Mouse (Mus musculus) CD4-positive naive resting alpha-beta T cell, adult 76 days (primary cell): ENCODE data around the gene Gm29797. TPM values are rescaled to one million over a fixed set of nuclear protein-coding genes. Genes with fewer than 3 reads are reported as not detected.

Experiments used
- total RNA-seq: library from RNA; stranded (reverse); gene quantifications from one replicate; pipeline ENCODE4 v1.2.4, GENCODE M21; 2023

The Gm29797 gene
- total RNA-seq: not detected

GRCm38 (mm10) chr2:181656734-181657133 is at the start of gene Gm29797:
Gene Gm29797 (plus strand): TSS chr2:181657034.

GRCm38 (mm10) chr2:181671326-181671725 is 14.5 kb downstream of the Gm29797 start, which contains the start of gene Sox18:
Gene Sox18 (minus strand): TSS chr2:181671640.

GRCm38 (mm10) chr2:181679951-181680715 is 23.3 kb downstream of the Gm29797 start, which contains the start of gene Tcea2:
Gene Tcea2 (plus strand): TSS chr2:181680310.

GRCm38 (mm10) chr2:181693339-181694280 is 36.8 kb downstream of the Gm29797 start, which contains the start of gene Rgs19:
Gene Rgs19 (minus strand): TSS chr2:181693977.

DNA sequence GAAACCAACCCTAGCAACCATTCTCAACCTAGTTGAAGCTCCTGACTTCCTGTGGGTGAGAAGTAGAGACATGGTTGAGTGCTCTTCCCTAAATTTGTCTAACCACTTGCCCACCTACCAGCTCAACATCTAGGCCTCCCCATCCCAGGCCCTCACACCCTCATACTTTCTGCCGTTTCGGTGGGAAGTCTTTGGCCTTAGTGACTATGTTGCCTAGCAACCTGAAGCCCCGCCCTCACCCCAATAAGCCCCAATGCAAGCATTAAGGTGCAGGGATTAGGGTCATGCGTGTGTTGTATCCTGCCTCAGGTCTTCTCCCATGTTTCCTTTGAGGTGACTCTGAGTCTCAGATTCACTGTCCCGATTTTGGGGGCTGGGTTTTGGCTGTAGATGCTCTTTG is 41.4 kb downstream of the Gm29797 start, which contains the start of gene Lkaaear1:
TSS of gene Lkaaear1 (minus strand) at position 202 of the 400 bp plus-strand sequence.

Other genes starting within 250 kb of the Gm29797 start
- 0.76 TPM for gene Zbtb46, start 197.6 kb upstream of the Gm29797 start, total RNA-seq
- gene Abhd16b, start 163.8 kb upstream of the Gm29797 start, total RNA-seq: not detected
- gene Tpd52l2, start 159.9 kb upstream of the Gm29797 start, total RNA-seq: 94.1 TPM
- gene Dnajc5, start 136.5 kb upstream of the Gm29797 start, total RNA-seq: 123 TPM
- gene Uckl1, start 72.1 kb upstream of the Gm29797 start, total RNA-seq: 108 TPM
- 60.9 TPM for gene Prpf6, start 65.2 kb upstream of the Gm29797 start, total RNA-seq
- gene Zfp512b, start 64.2 kb upstream of the Gm29797 start, total RNA-seq: 62.2 TPM
- gene Samd10, start 57.8 kb upstream of the Gm29797 start, total RNA-seq: 10.6 TPM
- gene Sox18, start 14.6 kb downstream of the Gm29797 start, total RNA-seq: not detected
- gene Tcea2, start 23.3 kb downstream of the Gm29797 start, total RNA-seq: 20.5 TPM
- gene Rgs19, start 36.9 kb downstream of the Gm29797 start, total RNA-seq: 90.7 TPM
- not detected for gene Lkaaear1, start 41.4 kb downstream of the Gm29797 start, total RNA-seq
- gene Oprl1, start 58.0 kb downstream of the Gm29797 start, total RNA-seq: 0.62 TPM
- not detected for gene Myt1, start 106.3 kb downstream of the Gm29797 start, total RNA-seq
- 48.2 TPM for gene Pcmtd2, start 180.8 kb downstream of the Gm29797 start, total RNA-seq
- 12.3 TPM for gene Polr3k, start 207.3 kb downstream of the Gm29797 start, total RNA-seq